Mouse (Mus musculus) heart, embryonic 12.5 days (tissue): ENCODE results near the gene Olfr1056. TPM values are rescaled to one million over a fixed set of nuclear protein-coding genes. Genes with fewer than 3 reads are reported as not detected.
"Not testable (repeated sequence)": the region's sequence is repeated elsewhere in the genome, so short reads cannot be mapped to it uniquely, and the experiment has no call there.

Source experiments
- ATAC-seq: fragments of 200-750 bp; cut with Nextera tagmentation; 2 replicates; pipeline ENCODE4 v1.8.0; 2017; ENCODE audit warnings: moderate TSS enrichment, moderate library complexity; ENCODE audit not compliant: insufficient number of reproducible peaks, low FRiP score
- H3K27ac ChIP-seq: fragments of 300-500 bp; sonication (generic); 2 replicates; pipeline ENCODE4 v1.5.1; 2016; ENCODE audit warnings: mild to moderate bottlenecking, moderate library complexity; ENCODE audit not compliant: poor library complexity, severe bottlenecking
- H3K27me3 ChIP-seq: fragments of 300-500 bp; sonication (generic); replicated peaks from 2 replicates; pipeline ENCODE4 v1.6.1; 2016; ENCODE audit warnings: mild to moderate bottlenecking, moderate library complexity
- H3K36me3 ChIP-seq: fragments of 300-500 bp; sonication (generic); 2 replicates; pipeline ENCODE4 v1.6.1; 2016; ENCODE audit warnings: mild to moderate bottlenecking, moderate library complexity
- H3K4me1 ChIP-seq: fragments of 300-500 bp; sonication (generic); replicated peaks from 2 replicates; pipeline ENCODE4 v1.6.1; 2016; ENCODE audit warnings: mild to moderate bottlenecking
- H3K4me2 ChIP-seq: fragments of 300-500 bp; sonication (generic); 2 replicates; pipeline ENCODE4 v1.6.1; 2016; ENCODE audit warnings: mild to moderate bottlenecking, moderate library complexity
- H3K4me3 ChIP-seq: fragments of 300-500 bp; sonication (generic); 2 replicates; pipeline ENCODE4 v1.5.1; 2016; ENCODE audit warnings: mild to moderate bottlenecking
- H3K9ac ChIP-seq: fragments of 300-500 bp; sonication (generic); 2 replicates; pipeline ENCODE4 v1.6.1; 2016; ENCODE audit warnings: mild to moderate bottlenecking, moderate library complexity
- H3K9me3 ChIP-seq: fragments of 300-500 bp; sonication (generic); replicated peaks from 2 replicates; pipeline ENCODE4 v1.6.1; 2016; ENCODE audit warnings: mild to moderate bottlenecking, moderate library complexity
- WGBS: fragments of 180-500 bp; shearing (Covaris S2); methylation state at CpG from one replicate; pipeline ENCODE4 v1.1.7; 2016; 5-methylcytosine and 5-hydroxymethylcytosine counted together
- polyA plus RNA-seq: library from polyadenylated mRNA; unstranded; fragments of >200 nt; fragmentation: Nextera tagmentation; extraction: Ambion mirVana; gene quantifications from 2 replicates; pipeline ENCODE4 v1.2.1, GENCODE M21; 2016

The Olfr1056 gene
- polyA plus RNA-seq: not detected in 2 replicates

GRCm38 (mm10) chr2:86362369-86362768 lies at the start of gene Olfr1056:
TSS of gene Olfr1056 (minus strand) at chr2:86362469.
- H3K4me1 ChIP-seq: no peaks in the 10 kb centered on the region
- H3K27me3 ChIP-seq: no peaks in the 10 kb centered on the region
- H3K4me2 ChIP-seq: no peak within 1 kb of the TSS
- no peak within 1 kb of the TSS for H3K27ac ChIP-seq
- H3K9me3 ChIP-seq: no peaks in the 10 kb centered on the region
- H3K4me3 ChIP-seq: no peak within 1 kb of the TSS
- ATAC-seq: no peak
- no peaks in the 10 kb centered on the region for H3K36me3 ChIP-seq
- no peak within 1 kb of the TSS for H3K9ac ChIP-seq

GRCm38 (mm10) chr2:86395114-86395513 lies 32.8 kb upstream of the Olfr1056 start:
- Histone ChIP-seq H3K4me1 (no peaks in the 10 kb centered on the region), H3K4me3 (no peak overlapping the region), H3K9me3 (no peaks in the 10 kb centered on the region; the same call in 1 of the 2 replicates), H3K9ac (no peak overlapping the region), H3K36me3 (no peaks in the 10 kb centered on the region), H3K4me2 (no peak overlapping the region), H3K27ac (no peak overlapping the region), H3K27me3 (no peaks in the 10 kb centered on the region)
- 84% methylated on average over 2 of the region's 2 CpGs for WGBS
- no peak for ATAC-seq

GRCm38 (mm10) chr2:86388461-86388860 lies 26.2 kb upstream of the Olfr1056 start, which contains the start of gene Olfr1058:
TSS of gene Olfr1058 (minus strand) at chr2:86388561.
- not testable (repeated sequence) for H3K4me2 ChIP-seq, H3K9me3 ChIP-seq, H3K9ac ChIP-seq, H3K27me3 ChIP-seq, H3K4me3 ChIP-seq, H3K4me1 ChIP-seq, H3K27ac ChIP-seq, ATAC-seq, H3K36me3 ChIP-seq

GRCm38 (mm10) chr2:86378293-86378692 lies 16.0 kb upstream of the Olfr1056 start, which contains the start of gene Olfr1057:
TSS of gene Olfr1057 (minus strand) at chr2:86378393.
- no peak for ATAC-seq
- no peak within 1 kb of the TSS for H3K27ac ChIP-seq
- no peaks in the 10 kb centered on the region for H3K36me3 ChIP-seq
- no peaks in the 10 kb centered on the region for H3K27me3 ChIP-seq
- no peak within 1 kb of the TSS for H3K4me3 ChIP-seq
- no peak within 1 kb of the TSS for H3K9ac ChIP-seq
- H3K4me2 ChIP-seq: no peak within 1 kb of the TSS
- no peaks in the 10 kb centered on the region for H3K4me1 ChIP-seq
- no peaks in the 10 kb centered on the region for H3K9me3 ChIP-seq

GRCm38 (mm10) chr2:86366342-86366741 lies 4.1 kb upstream of the Olfr1056 start:
- not testable (repeated sequence) for ATAC-seq, H3K4me1 ChIP-seq, H3K27me3 ChIP-seq, H3K4me2 ChIP-seq, H3K27ac ChIP-seq, H3K9me3 ChIP-seq, H3K4me3 ChIP-seq, H3K36me3 ChIP-seq, H3K9ac ChIP-seq
- WGBS: 80% methylated on average over 1 of the region's 6 CpGs

GRCm38 (mm10) chr2:86351751-86352150 lies 10.5 kb downstream of the Olfr1056 start:
- not testable (repeated sequence) for H3K9ac ChIP-seq, H3K36me3 ChIP-seq, H3K4me3 ChIP-seq, ATAC-seq, H3K4me1 ChIP-seq, H3K27ac ChIP-seq, H3K9me3 ChIP-seq, H3K27me3 ChIP-seq, H3K4me2 ChIP-seq
- WGBS: 93% methylated on average over 1 of the region's 1 CpGs

GRCm38 (mm10) chr2:86350184-86350583 lies 12.1 kb downstream of the Olfr1056 start, which contains the start of gene Olfr1055:
TSS of gene Olfr1055 (minus strand) at chr2:86350284.
- ATAC-seq: no peak
- H3K9ac ChIP-seq: no peak within 1 kb of the TSS
- H3K27ac ChIP-seq: no peak within 1 kb of the TSS
- H3K9me3 ChIP-seq: no peaks in the 10 kb centered on the region
- no peaks in the 10 kb centered on the region for H3K27me3 ChIP-seq
- H3K4me1 ChIP-seq: no peaks in the 10 kb centered on the region
- WGBS: 88% methylated on average over 5 of the region's 5 CpGs
- H3K4me3 ChIP-seq: no peak within 1 kb of the TSS
- H3K4me2 ChIP-seq: no peak within 1 kb of the TSS
- H3K36me3 ChIP-seq: no peaks in the 10 kb centered on the region

GRCm38 (mm10) chr2:86335333-86335732 lies 26.9 kb downstream of the Olfr1056 start, which contains the start of gene Olfr1054:
TSS of gene Olfr1054 (minus strand) at chr2:86335433.
- Histone ChIP-seq H3K9ac (no peak within 1 kb of the TSS), H3K4me1 (no peaks in the 10 kb centered on the region), H3K36me3 (no peaks in the 10 kb centered on the region), H3K27ac (no peak within 1 kb of the TSS), H3K4me3 (no peak within 1 kb of the TSS), H3K27me3 (no peaks in the 10 kb centered on the region), H3K4me2 (no peak within 1 kb of the TSS), H3K9me3 (no peaks in the 10 kb centered on the region)
- 82% methylated on average over 3 of the region's 3 CpGs for WGBS
- ATAC-seq: no peak

- no peaks in the 10 kb centered on the region for H3K27me3 ChIP-seq
- 54% methylated on average over 3 of the region's 3 CpGs for WGBS
- H3K4me2 ChIP-seq: no peak within 1 kb of the TSS
- H3K36me3 ChIP-seq: no peaks in the 10 kb centered on the region
- H3K4me1 ChIP-seq: no peaks in the 10 kb centered on the region
- H3K9ac ChIP-seq: no peak within 1 kb of the TSS
- H3K27ac ChIP-seq: no peak within 1 kb of the TSS
- no peak for ATAC-seq
- H3K4me3 ChIP-seq: no peak within 1 kb of the TSS
- no peaks in the 10 kb centered on the region for H3K9me3 ChIP-seq
Observed at GRCm38 (mm10) chr2:86315184-86315583, 47.1 kb downstream of the Olfr1056 start, which contains the start of gene Olfr1053. TSS of gene Olfr1053 (minus strand) at chr2:86315284.

Other genes starting within 250 kb of the Olfr1056 start
- gene Olfr1039, start 226.5 kb downstream of the Olfr1056 start, polyA plus RNA-seq: not detected in 2 replicates
- gene Olfr1040, start 215.7 kb downstream of the Olfr1056 start, polyA plus RNA-seq: not detected in 2 replicates
- gene Olfr1042, start 200.6 kb downstream of the Olfr1056 start, polyA plus RNA-seq: not detected in 2 replicates
- gene Olfr1043, start 194.9 kb downstream of the Olfr1056 start, polyA plus RNA-seq: not detected in 2 replicates
- gene Olfr1044, start 184.6 kb downstream of the Olfr1056 start, polyA plus RNA-seq: not detected in 2 replicates
- gene Olfr52, start 176.8 kb downstream of the Olfr1056 start, polyA plus RNA-seq: not detected in 2 replicates
- gene Olfr1045, start 159.5 kb downstream of the Olfr1056 start, polyA plus RNA-seq: not detected in 2 replicates
- not detected in 2 replicates for gene Olfr1046, start 143.2 kb downstream of the Olfr1056 start, polyA plus RNA-seq
- gene Olfr1047, start 131.1 kb downstream of the Olfr1056 start, polyA plus RNA-seq: not detected in 2 replicates
- not detected in 2 replicates for gene Olfr1048, start 122.2 kb downstream of the Olfr1056 start, polyA plus RNA-seq
- gene Olfr1049, start 104.1 kb downstream of the Olfr1056 start, polyA plus RNA-seq: not detected in 2 replicates
- gene Olfr1051, start 83.4 kb downstream of the Olfr1056 start, polyA plus RNA-seq: not detected in 2 replicates
- gene Olfr1052, start 70.0 kb downstream of the Olfr1056 start, polyA plus RNA-seq: not detected in 2 replicates
- not detected in 2 replicates for gene Olfr1053, start 47.2 kb downstream of the Olfr1056 start, polyA plus RNA-seq
- gene Olfr1054, start 27.0 kb downstream of the Olfr1056 start, polyA plus RNA-seq: not detected in 2 replicates
- gene Olfr1055, start 12.2 kb downstream of the Olfr1056 start, polyA plus RNA-seq: not detected in 2 replicates
- gene Olfr1057, start 15.9 kb upstream of the Olfr1056 start, polyA plus RNA-seq: not detected in 2 replicates
- not detected in 2 replicates for gene Olfr1058, start 26.1 kb upstream of the Olfr1056 start, polyA plus RNA-seq
- gene Olfr1061, start 51.6 kb upstream of the Olfr1056 start, polyA plus RNA-seq: not detected in 2 replicates
- not detected in 2 replicates for gene Olfr1062, start 64.3 kb upstream of the Olfr1056 start, polyA plus RNA-seq
- not detected in 2 replicates for gene Olfr1065, start 88.1 kb upstream of the Olfr1056 start, polyA plus RNA-seq
- gene Olfr1066, start 93.8 kb upstream of the Olfr1056 start, polyA plus RNA-seq: not detected in 2 replicates
- gene Olfr228, start 124.9 kb upstream of the Olfr1056 start, polyA plus RNA-seq: not detected in 2 replicates
- gene Olfr1076, start 146.0 kb upstream of the Olfr1056 start, polyA plus RNA-seq: not detected in 2 replicates
- gene Olfr1079, start 180.0 kb upstream of the Olfr1056 start, polyA plus RNA-seq: not detected in 2 replicates
- gene Olfr1080, start 195.8 kb upstream of the Olfr1056 start, polyA plus RNA-seq: not detected in 2 replicates
- not detected in 2 replicates for gene Olfr1082, start 236.5 kb upstream of the Olfr1056 start, polyA plus RNA-seq